Mouse (Mus musculus) layer of hippocampus, adult 18-20 months (tissue): Measurements from ENCODE around the gene Hoxc8. TPM values are rescaled to one million over a fixed set of nuclear protein-coding genes. Genes with fewer than 3 reads are reported as not detected.

Source experiments
- DNase-seq, 2 experiments: peaks; one replicate each; pipeline ENCODE4 v3.0.0; 2022; ENCODE audit warnings: low spot score in 2 of 2
- total RNA-seq, 2 experiments: library from RNA; stranded (reverse); gene quantifications; 2 replicates each; pipeline ENCODE4 v1.2.3; 2021

Hoxc8 gene
- total RNA-seq, 2 experiments from 2014 or later = not detected

DNA sequence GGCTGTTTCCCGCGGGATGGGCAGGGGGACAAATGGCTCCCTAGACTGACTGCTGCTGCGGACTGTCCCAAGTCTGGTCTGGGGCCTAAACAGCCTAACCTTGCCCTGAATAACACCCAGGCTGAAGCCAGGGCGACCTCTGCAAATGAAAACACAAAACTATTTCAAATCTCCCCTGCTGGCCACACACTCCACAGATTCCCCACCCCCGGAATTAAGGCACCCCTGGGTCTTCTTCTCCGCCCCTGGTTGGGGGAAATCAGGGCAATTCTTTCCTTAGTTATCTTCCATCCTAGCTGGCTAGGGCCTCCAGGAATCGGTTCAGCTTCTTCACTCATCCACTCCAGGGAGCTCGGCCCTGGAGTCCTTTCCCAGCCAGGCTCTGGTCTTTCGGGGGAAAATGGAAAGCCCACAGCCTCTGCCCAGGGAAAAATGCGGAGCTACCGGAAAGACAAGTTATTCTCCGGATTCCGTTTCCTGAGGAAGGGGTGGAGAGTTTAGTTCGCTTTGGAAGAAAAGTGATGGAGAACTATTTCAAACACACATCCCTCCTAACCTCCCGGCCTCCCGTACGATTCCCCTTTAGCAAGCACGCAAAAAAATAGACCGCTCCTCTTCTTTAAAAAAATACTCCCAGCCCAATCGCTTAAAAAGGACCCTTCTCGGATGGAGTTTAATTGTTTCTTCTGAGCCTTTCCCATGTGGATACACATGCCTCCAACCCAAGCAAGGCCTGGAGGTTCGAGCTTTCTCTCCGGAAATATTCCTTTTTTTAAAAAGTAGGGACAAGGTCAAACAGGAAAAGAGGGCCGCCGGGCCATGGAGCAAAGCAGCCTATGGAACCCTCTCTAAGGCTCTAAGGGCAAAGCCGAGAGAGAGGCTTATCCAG, 25.2 kb upstream of the Hoxc8 start:
- DNase-seq = no peak

DNA sequence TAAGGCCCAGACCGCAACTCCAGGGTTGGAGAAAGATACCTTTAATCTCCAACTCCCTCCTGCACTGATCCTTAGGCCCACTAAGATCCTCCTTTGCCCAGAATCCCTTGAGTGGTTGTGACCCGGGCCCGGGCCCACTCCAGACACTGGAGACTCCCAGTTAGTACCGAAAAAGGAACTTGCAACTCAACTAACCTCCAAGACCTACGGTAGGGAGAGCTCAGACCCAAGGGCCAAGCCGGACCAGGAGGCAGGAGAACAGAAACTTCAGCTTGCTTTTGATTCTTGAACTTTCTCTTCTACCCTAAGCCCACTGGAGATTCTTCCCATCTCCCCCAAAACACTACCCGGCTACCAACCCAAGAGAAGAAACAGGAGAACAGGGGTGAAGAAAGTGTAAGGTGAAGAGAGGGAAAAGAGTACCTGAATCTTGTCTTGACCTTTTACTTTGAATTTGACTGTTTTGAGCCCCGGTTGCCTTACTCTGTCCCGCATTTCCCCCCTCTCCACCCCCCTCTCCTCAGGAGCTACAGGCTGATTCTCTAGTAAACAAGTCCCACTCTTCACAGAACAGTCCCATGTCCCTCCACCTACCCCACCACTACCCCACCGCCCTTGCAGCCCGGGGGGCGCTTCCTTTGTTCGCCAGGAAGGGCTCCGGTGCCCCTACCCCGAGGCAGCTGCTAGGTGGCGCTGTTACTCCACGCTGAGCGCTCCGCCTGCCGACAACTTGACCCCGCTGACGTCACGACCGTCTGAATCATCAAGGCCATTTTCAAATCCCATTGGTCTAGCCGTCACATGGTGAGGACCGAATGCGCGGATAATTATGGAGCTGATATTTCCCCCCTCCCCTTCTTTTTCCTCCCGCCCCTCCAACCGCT, 24.3 kb upstream of the Hoxc8 start:
- DNase-seq = no peak

DNA sequence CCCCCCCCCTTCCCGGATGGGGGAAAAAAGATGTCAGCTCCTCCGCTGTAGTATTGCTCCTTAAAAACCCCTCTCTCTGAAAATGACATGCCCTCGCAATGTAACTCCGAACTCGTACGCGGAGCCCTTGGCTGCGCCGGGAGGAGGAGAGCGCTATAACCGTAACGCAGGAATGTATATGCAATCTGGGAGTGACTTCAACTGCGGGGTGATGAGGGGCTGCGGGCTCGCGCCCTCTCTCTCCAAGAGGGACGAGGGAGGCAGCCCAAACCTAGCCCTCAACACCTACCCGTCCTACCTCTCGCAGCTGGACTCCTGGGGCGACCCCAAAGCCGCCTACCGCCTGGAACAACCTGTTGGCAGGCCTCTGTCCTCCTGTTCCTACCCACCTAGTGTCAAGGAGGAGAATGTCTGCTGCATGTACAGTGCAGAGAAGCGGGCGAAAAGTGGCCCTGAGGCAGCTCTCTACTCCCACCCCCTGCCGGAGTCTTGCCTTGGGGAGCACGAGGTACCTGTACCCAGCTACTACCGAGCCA, 23.6 kb upstream of the Hoxc8 start, which contains the start of gene Hoxc10:
TSS of gene Hoxc10 (plus strand) at position 21 of the 536 bp plus-strand sequence.
- no peak for DNase-seq

DNA sequence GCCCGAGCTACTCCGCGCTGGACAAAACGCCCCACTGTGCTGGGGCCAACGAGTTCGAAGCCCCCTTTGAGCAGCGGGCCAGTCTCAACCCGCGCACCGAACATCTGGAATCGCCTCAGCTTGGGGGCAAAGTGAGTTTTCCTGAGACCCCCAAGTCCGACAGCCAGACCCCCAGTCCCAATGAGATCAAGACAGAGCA, 23.2 kb upstream of the Hoxc8 start, which contains the start of gene Hoxc5:
TSS of gene Hoxc5 (plus strand) at position 132 of the 199 bp plus-strand sequence.
- DNase-seq = no peak

DNA sequence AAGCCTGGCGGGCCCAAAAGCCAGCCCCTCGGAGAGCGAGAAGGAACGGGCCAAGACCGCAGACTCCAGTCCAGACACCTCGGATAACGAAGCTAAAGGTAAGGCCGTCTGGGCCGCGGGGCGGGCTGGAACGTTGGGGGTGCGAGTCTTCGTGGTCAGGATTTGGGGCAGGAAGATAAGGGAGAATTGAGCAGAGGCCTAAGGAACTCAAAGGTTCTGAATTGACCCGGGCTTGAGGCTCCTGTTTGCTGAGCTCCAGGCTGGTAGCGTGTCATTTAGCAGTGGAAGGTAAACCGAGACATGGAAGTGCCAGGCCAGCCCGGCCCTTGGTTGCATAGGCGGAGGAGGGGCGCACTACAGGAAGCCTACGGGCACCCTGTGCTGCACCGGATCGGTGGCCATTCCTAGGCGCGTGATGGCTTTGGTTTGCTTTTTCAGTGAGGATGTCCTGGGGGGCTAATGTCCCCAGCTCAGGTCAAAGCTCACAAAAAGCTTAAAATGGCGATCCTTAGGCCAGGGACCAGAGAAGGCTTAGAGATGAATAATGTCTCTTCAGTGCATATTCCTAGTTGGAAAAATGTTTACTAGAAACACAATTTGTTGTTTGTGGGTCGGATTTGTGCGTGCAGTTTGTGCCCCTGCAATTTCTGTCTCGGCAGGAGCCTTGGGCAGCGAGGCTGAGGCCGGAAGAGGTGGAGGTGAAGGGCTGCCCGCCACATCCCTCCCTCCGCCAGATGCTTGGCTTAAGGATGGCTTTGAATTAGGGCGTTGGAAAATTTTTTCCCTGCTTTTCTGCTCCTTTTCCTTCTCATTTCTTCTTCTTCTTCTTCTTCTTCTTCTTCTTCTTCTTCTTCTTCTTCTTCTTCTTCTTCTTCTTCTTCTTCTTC, 22.7 kb upstream of the Hoxc8 start:
- DNase-seq = no peak

DNA sequence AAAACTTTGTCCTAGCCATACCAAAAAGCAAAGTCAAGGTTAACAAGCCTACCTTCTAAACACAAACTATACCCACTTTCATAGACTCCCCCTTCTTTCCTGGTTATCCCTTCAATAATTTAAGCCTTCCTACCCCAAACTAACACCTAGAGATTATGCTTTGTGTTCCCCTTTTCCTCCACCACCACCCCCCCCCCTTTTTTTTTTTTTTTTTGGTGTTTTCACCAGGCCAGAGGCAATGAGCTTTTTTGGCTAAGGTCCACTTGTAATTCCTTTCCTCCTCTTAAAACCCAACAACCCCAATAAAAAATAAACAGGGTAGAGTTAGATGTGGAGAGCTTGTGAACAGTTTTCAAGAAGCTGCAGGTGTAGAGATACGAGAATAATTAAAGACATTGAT, 21.1 kb upstream of the Hoxc8 start:
- DNase-seq = no peak

DNA sequence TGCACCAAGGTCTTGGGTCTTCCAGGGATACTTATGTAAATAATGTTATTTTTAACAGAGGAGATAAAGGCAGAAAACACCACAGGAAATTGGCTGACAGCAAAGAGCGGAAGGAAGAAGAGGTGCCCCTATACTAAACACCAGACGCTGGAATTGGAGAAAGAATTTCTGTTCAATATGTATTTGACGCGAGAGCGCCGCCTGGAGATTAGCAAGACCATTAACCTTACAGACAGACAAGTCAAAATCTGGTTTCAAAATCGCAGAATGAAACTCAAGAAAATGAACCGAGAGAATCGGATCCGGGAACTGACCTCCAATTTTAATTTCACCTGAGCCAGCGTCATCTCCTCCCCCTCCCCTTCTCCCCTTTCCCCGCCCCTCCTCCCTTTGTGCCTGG, 19.7 kb upstream of the Hoxc8 start:
- peak in 1 of 2 experiments; percentile 46 for DNase-seq

DNA sequence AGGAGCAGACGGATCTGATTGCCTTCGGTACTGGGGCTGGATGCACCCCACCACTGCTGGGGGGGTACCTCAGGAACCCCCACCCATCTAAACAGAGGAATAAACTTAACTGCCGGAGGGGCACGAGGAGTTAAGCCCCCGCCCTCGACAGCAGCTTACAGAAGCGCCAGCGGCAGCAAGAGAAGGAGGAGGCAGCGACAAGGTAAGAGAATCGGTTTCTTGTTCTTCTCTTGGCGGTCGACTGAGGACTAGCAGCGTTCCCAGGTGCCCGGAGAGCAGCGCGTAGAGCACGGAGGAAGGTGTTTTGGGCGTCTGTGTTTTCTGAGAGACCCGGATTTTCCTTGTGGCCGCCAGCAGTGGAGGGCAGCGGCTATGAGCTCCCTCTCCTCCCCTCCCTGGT, 18.2 kb upstream of the Hoxc8 start:
- no peak for DNase-seq

DNA sequence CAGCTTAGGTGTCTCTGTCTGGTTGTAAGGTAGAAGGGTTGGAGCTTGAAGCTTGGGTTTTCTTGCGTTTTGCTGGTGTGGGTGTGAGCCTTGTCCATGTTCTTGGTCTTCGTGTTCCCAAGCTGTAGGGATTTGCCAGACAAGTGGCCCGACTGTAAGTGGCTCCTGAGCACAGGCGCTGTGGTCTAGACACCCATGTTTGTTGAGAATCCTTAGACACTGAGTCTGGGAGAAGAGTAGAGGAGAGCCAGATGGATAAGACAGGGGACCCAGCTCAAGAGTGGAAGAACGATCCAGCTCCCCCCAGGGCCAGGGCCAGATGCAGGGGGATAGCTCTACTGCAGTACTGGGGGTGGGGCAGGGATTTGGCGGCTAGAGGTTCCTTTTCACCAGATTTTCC, 17.7 kb upstream of the Hoxc8 start:
- no peak for DNase-seq

DNA sequence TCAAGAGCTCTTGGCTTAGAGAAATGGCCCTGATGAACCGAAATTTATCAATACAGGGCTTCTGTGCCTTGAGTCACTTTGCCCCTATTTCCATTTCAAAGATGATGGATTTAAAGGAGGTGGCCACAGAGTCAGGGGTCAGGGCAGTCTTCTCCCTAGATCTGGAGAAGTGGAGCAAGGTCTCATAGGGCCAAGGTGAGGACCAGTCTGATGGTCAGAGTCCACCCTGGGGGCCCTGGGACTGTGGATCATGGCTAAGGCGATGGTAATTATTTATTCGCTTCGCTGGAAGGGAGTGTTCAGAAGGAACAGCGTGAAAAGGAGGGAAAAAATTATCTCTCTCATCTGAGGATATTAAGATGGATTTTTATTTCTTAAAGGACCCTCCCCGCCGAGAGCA, 15.4 kb upstream of the Hoxc8 start:
- DNase-seq = no peak

DNA sequence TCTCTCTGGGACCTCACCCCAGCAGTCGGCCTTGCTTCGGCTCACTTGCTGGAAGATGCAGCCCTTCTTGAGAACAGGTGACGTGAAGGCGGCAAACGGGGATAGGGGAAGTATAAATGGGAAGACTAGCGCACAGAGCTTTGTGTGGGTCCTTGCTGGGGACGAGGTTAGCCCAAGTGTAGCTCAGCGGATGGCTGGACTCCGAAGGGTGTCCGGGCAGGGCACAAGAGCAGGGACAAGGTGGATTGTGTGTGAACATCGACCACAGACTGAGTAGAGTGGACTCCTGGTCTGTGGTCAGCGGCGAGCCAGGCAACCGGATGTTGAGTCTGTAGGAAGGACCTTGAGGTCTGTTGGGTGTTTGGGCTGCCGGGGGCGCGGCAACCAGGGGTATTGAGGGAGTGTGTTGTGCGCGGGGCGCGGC, 14.7 kb upstream of the Hoxc8 start:
- no peak for DNase-seq

DNA sequence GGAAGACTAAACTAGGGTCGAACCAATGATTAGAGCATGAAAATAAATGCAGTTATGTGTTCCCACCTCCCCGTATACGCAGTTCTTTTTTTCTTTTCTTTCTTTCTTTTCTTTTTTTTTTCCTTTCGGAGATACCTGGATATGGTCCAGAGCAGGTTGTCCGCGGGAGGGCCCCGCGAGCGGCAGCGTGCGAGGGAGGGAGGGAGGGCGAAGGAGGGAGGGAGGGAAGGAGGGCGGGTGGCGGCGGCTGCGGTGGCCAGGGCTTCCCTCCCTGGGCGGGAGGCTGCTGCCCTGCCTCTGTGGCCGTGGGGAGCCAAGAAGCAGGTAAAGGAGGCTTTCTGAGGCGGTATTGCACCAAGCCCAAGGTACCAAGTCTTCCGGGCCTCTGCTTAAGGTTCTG, 14.2 kb upstream of the Hoxc8 start, which contains the start of gene Hoxc9:
TSS of gene Hoxc9 (plus strand) at position 269 of the 400 bp plus-strand sequence.
- DNase-seq = no peak

DNA sequence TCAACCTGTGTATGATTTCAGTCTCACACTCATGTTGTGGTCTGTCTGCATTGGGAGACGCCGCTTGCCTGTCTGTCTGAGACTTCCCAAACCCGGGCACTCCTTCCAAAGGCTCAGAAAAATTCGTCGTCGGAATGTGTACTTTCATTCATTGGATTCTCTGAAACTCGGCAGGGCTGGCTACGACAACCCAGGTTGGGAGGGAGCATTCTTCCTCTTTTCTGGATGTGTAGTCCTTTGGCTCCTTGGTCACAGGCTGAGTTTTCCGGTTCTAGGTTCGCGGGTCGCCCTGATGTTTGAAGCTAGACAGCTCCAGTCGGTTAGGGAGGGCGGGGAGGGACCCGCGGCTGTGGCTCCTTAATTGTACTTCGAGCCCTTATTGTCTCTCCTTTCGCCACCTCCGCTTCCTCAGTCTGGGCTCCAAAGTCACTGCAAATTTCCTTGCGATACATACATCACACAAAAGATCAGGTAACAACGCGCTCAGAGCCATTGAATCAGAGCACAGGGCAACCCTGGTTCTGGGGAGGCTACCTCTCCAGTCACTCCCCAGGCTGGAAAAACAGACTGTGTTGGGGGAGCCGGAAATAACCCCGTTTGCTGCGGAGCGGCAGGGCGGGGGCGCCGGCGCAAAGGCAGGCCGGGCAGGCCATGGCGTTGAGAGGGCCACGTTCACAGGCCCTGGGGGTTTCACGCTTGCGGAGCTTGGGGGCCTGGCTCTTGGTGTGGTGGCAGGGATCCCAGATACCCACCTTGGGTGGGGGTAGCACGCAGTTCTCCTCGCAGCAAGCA, 13.6 kb upstream of the Hoxc8 start:
- no peak for DNase-seq

DNA sequence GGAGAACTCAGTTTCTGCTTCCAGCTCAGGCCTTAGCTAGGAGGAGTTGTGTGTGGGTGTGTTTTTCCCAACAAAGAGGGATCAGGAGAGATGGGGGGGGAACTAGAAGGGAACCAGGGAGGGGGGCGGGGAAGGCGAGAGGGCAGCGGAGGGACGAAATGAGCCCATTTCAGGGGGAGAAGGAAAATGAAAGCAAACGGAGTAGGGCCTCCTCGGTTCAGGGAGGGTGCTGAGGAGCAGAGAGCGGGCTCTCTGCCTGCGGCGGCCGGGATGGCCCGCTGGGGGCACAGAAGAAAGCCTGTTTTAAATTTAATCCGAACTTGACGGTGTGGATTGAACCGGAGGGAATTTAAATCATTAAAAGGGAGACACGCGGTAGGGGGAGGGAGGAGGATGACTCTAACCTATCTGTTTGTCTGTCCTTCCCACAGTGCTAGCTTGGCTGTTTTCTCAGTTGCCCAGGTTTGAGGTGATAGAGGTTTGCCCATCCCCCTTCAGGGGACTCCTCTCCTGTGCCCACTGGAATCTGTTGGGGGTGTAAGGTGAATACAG, 12.9 kb upstream of the Hoxc8 start:
- no peak for DNase-seq

DNA sequence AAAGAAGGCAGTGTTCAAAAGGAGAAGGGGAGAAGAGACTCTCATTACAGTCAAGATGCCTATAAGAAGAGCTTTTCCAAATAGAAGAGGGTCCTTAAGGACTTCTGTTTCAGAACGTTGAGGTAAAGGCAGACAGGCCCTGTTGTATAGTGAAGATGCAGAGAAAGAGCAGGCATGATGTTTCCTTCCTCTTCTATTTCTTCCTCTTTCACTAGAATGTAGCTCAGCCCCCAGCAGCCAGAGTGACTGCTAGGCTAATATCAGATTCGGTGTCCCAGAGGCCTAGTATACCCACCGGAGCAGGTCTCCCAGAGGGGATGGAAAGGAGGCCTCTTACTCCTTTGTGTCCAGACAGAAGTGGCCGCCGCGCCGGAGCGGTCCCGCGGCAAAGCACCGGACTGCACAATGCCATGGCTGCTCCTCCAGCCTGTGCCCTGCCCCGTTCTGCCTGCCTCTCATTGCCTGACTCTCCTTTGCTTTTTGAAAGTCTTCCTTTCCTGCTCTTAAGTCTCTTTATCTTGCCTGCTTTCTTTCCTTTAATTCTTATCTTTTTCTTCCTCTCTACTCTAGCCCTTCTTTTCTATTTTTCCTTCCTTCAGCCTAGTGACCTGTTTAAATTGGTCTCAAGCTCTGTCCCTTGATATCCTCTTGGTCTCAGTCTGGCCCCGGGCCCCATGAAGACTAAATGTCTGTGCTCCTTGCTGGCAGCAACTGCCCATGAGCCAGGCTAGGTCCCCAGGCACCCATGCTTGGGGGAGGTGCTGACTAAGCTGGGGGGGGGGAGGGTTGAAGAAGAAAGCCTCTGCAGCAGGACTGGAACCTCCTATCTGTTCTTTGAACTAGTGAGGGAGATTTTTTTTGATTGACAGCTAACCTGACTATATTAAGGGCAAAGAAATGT, 11.5 kb upstream of the Hoxc8 start:
- no peak for DNase-seq

DNA sequence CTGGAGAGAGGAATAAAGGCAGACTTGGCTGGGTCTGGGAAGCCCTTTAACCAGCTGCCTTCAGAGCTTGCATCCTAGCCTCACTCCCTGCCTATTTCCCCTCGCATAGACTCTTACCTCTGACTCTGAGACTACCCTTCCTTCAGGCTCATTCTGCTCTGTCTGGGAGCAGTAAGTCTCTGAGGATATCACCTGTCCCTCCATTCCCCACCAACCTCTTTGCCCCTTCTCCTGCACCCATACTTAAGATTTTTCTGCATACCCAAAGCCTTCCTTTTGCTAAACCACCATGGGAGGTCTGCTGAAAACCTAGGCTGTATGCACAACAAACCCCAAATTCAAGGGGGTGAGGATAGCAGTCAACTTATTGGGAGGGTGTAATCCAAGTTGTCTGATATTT, 10.5 kb upstream of the Hoxc8 start:
- no peak for DNase-seq

DNA sequence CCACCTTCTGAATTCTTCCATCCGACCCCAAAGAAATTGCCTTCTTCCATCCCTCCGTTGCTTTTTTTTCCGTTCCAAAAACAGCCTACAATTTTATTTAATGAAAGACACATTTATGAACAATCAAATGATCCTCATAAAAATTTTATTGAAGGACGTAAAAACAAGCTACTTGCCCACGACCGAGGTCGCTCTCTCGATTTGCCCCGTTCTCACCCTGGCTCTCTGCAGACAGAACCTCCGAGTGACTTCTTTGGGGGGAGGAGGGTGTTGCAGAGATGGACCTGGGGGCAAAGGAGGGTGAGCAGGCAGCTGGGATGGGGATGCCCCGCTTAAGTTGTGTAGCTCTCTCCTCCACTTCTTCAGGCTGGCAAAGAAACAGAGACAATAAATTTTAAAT, 10.1 kb upstream of the Hoxc8 start:
- DNase-seq = no peak

DNA sequence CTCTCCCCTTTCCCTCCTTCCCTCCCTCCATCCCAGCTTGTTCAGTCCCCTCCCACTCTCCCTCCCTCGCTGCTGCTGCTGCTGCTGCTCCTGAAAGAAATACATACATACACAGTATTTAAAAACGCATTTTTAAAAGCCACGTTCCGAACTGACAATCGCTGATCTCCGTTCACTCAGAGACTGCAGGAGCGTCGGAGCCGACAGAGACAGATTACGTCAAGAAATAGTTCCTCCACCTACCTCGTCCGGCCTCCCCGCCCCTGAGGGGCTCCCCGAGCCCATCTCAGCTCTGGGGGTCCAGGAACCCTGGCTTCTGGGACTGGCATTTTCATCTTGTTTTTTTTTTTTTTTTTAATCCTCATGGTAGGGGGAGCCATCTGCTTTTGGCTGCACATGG, 9.5 kb upstream of the Hoxc8 start:
- no peak for DNase-seq
